Mouse (Mus musculus): ENCODE data around the gene Cutc. TPM values are rescaled to one million over a fixed set of nuclear protein-coding genes. Genes with fewer than 3 reads are reported as not detected.

The Cutc gene
- 2.8 and 3.0 TPM in 2 replicates for polyA plus RNA-seq (2012; rRNA removed; ENCODE audit: low replicate concordance)

DNA sequence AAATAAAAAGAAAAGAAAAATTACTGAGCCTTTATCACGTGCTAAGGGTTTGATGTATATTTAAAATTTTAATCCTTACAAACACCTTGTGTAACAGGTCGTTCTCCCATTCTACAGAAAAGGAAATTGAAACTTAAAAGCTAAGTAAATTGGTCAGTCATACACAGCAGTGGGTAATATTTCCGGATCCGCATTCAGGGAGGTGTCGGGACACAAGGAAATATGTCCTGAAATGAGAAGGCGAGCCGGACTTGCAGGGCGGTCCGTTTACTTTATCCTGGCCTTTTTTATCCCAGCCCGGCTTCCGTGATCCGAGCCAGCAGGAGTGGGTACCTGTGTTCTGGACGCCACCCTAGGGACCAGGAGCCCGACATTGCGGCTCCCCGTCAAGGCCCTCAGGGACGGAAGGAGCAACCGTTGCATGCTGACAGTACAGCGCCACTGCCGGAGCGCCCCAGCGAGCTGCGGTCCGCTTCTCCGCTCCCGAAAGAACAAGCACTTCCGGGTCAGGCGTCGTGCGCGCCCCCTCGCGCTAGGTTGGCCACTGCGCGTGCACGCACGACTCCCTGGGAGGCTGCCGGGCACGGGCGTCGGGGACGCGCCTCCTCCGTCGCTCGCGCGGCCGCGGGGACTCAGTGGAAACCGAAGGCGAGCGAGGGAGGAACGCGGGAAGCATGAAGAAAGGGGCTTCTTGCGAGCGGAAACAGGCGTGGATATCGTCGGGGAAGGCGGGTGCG, at the start of gene Cutc, which contains the start of gene Cox15:
Gene Cutc, plus strand, starts transcription at position 508 of the 737 bp plus-strand sequence.
Gene Cox15, minus strand, starts transcription at position 512 of the 737 bp plus-strand sequence.

DNA sequence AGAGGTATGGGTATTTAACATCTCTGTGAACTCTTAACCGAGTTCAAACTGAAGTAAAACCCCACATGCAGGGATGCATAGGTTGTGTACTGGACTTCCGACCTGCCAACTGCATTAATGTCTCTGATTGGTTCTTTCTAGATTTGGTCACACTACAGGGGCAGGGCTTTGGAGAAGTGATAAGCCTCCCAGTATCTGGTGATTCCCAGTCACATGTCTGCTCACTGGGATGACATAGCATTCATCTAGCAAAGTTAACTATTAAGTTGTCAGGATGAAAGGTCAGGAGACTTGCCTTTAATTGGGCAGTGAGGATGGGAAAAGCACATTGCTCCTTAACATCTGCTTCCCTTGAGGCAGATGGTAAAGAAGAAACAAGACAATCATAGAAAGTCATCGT, 29.2 kb downstream of the Cutc start, which contains the start of gene Abcc2:
Gene Abcc2, plus strand, starts transcription at position 213 of the 400 bp plus-strand sequence.

Other genes starting within 250 kb of the Cutc start
- gene Got1, start 228.4 kb upstream of the Cutc start, polyA plus RNA-seq (2012; rRNA removed; ENCODE audit: low replicate concordance) = 43.9 and 53.4 TPM in 2 replicates
- gene Nkx2-3, start 140.7 kb upstream of the Cutc start, polyA plus RNA-seq (2012; rRNA removed; ENCODE audit: low replicate concordance) = 9.1 and 30.1 TPM in 2 replicates
- 73.7 and 74.1 TPM in 2 replicates for gene Slc25a28, start 78.1 kb upstream of the Cutc start, polyA plus RNA-seq (2012; rRNA removed; ENCODE audit: low replicate concordance)
- gene Entpd7, start 63.3 kb upstream of the Cutc start, polyA plus RNA-seq (2012; rRNA removed; ENCODE audit: low replicate concordance) = 16.7 and 23.5 TPM in 2 replicates
- 7.4 and 9.5 TPM in 2 replicates for gene Cox15, start within 50 bp of the Cutc start, polyA plus RNA-seq (2012; rRNA removed; ENCODE audit: low replicate concordance)
- gene Abcc2, start 29.2 kb downstream of the Cutc start, polyA plus RNA-seq (2012; rRNA removed; ENCODE audit: low replicate concordance) = 37.5 and 40.8 TPM in 2 replicates
- gene Dnmbp, start 187.2 kb downstream of the Cutc start, polyA plus RNA-seq (2012; rRNA removed; ENCODE audit: low replicate concordance) = 32.9 and 33.6 TPM in 2 replicates
- gene Cpn1, start 233.6 kb downstream of the Cutc start, polyA plus RNA-seq (2012; rRNA removed; ENCODE audit: low replicate concordance) = 1.8 and 9.0 TPM in 2 replicates

Data from duodenum, adult 2 months (tissue).